ENCODE assay signal across 9 mouse cellular contexts in the genomic region with DNA sequence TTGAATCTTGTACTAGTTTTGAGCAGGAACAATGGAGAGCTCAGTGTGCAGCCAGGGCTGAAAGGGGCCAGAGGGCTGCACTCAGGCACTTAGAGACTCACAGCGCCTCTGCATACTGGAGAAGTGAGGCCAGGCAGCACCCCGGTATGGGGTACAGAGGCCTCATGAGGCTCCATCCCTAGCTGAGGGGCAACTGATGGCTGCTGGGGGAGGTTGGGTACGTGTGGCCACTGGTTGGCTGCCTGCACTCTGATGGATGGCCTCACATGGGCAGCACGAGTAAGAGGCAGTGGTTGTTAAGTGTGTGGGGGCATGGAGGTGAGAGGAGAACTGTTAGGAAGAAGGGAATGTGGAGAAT. TPM values are rescaled to one million over a fixed set of nuclear protein-coding genes. Genes with fewer than 3 reads are reported as not detected.
A peak's percentile ranks its signal among the peaks of the same experiment; 100 is the strongest.
DNase-seq lines count a peak whose midpoint lies in the region; ATAC-seq and TF ChIP-seq lines count a peak whose summit lies in the region.
"Had no signal": no experiment of that assay in that cellular context is flagged by ENCODE, and none has a peak within 500 bp of the region (broad histone marks: within the 10 kb centered on the region; RNA-seq: fewer than 3 reads in every experiment).

No protein-coding gene starts in this region.

- peak overlapping the region; percentile 66; the same call in 1 of the 2 replicates for H3K4me3 ChIP-seq in G1E (ENCODE audit: low read depth, low read length)
- no peak overlapping the region for H3K4me3 ChIP-seq in forebrain, embryonic 12.5 days (replicated peaks)
- peak overlapping the region; percentile 26 for H3K4me3 ChIP-seq in liver, embryonic 12.5 days

- TF ChIP-seq CTCF in G1E (IDR thresholded peaks at IDR 0.05; ENCODE audit: low read depth, low read length): no peak

- DNase-seq in G1E (ENCODE audit: low spot score): no peak
- DNase-seq in Muller cell, postnatal 12 days (ENCODE audit: inconsistent ontology term): peak; percentile 92
- DNase-seq in adrenal gland, adult (ENCODE audit: inconsistent age in 2 of 2, low spot score in 1 of 2): no peak
- no peak for DNase-seq in cerebellum, postnatal 14 days
- no peak for DNase-seq in gastrocnemius, postnatal 10 days
- DNase-seq: right cerebral cortex, postnatal 25 days; thymus, postnatal 25 days had no signal

- WGBS in forebrain, embryonic 12.5 days: 8% methylated on average over 4 of the region's 4 CpGs
- whole genome bisulfite sequencing in liver, embryonic 12.5 days (ENCODE audit: insufficient replicate concordance): 22% methylated on average over 4 of the region's 4 CpGs

- H3K27ac ChIP-seq in forebrain, embryonic 12.5 days: peak overlapping the region; percentile 43
- peak overlapping the region; percentile 91 for H3K27ac ChIP-seq in liver, embryonic 12.5 days

- H3K27me3 ChIP-seq in G1E (ENCODE audit: insufficient read depth, low read length): no peaks in the 10 kb centered on the region
- H3K27me3 ChIP-seq in forebrain, embryonic 12.5 days: no peaks in the 10 kb centered on the region
- no peaks in the 10 kb centered on the region for H3K27me3 ChIP-seq in liver, embryonic 12.5 days (replicated peaks)

- H3K9ac ChIP-seq in forebrain, embryonic 12.5 days: no peak overlapping the region
- peak overlapping the region; percentile 66 for H3K9ac ChIP-seq in liver, embryonic 12.5 days

- peak; percentile 62 for ATAC-seq in G1E (ENCODE audit: extremely low read depth, insufficient number of reproducible peaks, low FRiP score, poor library complexity, severe bottlenecking)
- ATAC-seq in forebrain, embryonic 12.5 days (ENCODE audit: low FRiP score): peak; percentile 64
- ATAC-seq in liver, embryonic 12.5 days: peak; percentile 76

- no peak overlapping the region for H3K4me2 ChIP-seq in forebrain, embryonic 12.5 days
- peak overlapping the region; percentile 68 for H3K4me2 ChIP-seq in liver, embryonic 12.5 days

- H3K4me1 ChIP-seq in G1E (ENCODE audit: insufficient read depth, low read depth, low read length): peaks cover 69% of the 10 kb centered on the region
- peaks cover 15% of the 10 kb centered on the region for H3K4me1 ChIP-seq in forebrain, embryonic 12.5 days
- peaks cover 61% of the 10 kb centered on the region for H3K4me1 ChIP-seq in liver, embryonic 12.5 days

- H3K36me3 ChIP-seq in G1E (replicated peaks): peaks cover 53% of the 10 kb centered on the region
- H3K36me3 ChIP-seq in forebrain, embryonic 12.5 days (replicated peaks): peaks cover 11% of the 10 kb centered on the region
- H3K36me3 ChIP-seq in liver, embryonic 12.5 days: peaks cover 44% of the 10 kb centered on the region

- no peaks in the 10 kb centered on the region for H3K9me3 ChIP-seq in G1E (replicated peaks)
- H3K9me3 ChIP-seq in forebrain, embryonic 12.5 days: no peaks in the 10 kb centered on the region
- H3K9me3 ChIP-seq in liver, embryonic 12.5 days (replicated peaks): no peaks in the 10 kb centered on the region

RNA-seq across cellular contexts. Expression of a gene that starts 19.7 kb away (rescaled TPM):
- not detected in 2 replicates for total RNA-seq in G1E (2014; fragmentation: Nextera tagmentation)
- 0.38 TPM in 1 of 2 replicates, not detected in the other for total RNA-seq in G1E (2017)
- polyA plus RNA-seq in G1E (2012): 0.36 and 0.52 TPM in 2 replicates
- polyA plus RNA-seq in forebrain, embryonic 12.5 days (2016; fragmentation: Nextera tagmentation; extraction: Ambion mirVana): 1.1 TPM in 1 of 2 replicates, not detected in the other
- polyA plus RNA-seq in liver, embryonic 12.5 days (2016; fragmentation: Nextera tagmentation; extraction: Ambion mirVana): 1.2 and 1.9 TPM in 2 replicates
- not detected for total RNA-seq in gastrocnemius, postnatal 10 days (2021)

RNA-seq across cellular contexts. Expression of a gene that starts 20.1 kb away (rescaled TPM):
- total RNA-seq in G1E (2014; fragmentation: Nextera tagmentation) (411 and 482 TPM in 2 replicates), G1E (2017) (299 and 319 TPM in 2 replicates)
- polyA plus RNA-seq in G1E (2012): 739 and 1,035 TPM in 2 replicates
- polyA plus RNA-seq in forebrain, embryonic 12.5 days (2016; fragmentation: Nextera tagmentation; extraction: Ambion mirVana): 85.3 and 88.5 TPM in 2 replicates
- polyA plus RNA-seq in liver, embryonic 12.5 days (2016; fragmentation: Nextera tagmentation; extraction: Ambion mirVana): 79.8 and 82.7 TPM in 2 replicates
- total RNA-seq in gastrocnemius, postnatal 10 days (2021): 10 to 100 TPM; 61.3 to 66.0 TPM
